Mouse (Mus musculus) heart, embryonic 14.5 days (tissue): ENCODE measurements around the gene Stx1a. TPM values are rescaled to one million over a fixed set of nuclear protein-coding genes. Genes with fewer than 3 reads are reported as not detected.

Experiments
- ATAC-seq: fragments of 200-750 bp; cut with Nextera tagmentation; 2 replicates; pipeline ENCODE4 v1.8.0; 2017; ENCODE audit warnings: low read depth, moderate TSS enrichment; ENCODE audit not compliant: insufficient number of reproducible peaks, insufficient read depth, low FRiP score
- H3K27ac ChIP-seq, 2 experiments: fragments of 200-500 bp in 1 of 2; fragments of 300-500 bp in 1 of 2; sonication (generic) in 1 of 2; replicated peaks in 1 of 2; 2 replicates each; pipeline ENCODE4 v1.5.1; 2012 to 2014; ENCODE audit warnings: low read depth in 2 of 2, low read length in 2 of 2, control low read depth in 1 of 2, mild to moderate bottlenecking in 1 of 2, mixed read lengths in 1 of 2; ENCODE audit not compliant: control insufficient read depth in 1 of 2, insufficient read depth in 1 of 2
- H3K27me3 ChIP-seq: fragments of 300-500 bp; sonication (generic); 2 replicates; pipeline ENCODE4 v1.6.1; 2014; ENCODE audit warnings: mild to moderate bottlenecking, low read length, control low read depth; ENCODE audit not compliant: control insufficient read depth, insufficient read depth
- H3K36me3 ChIP-seq: fragments of 300-500 bp; sonication (generic); 2 replicates; pipeline ENCODE4 v1.6.1; 2014; ENCODE audit warnings: mild to moderate bottlenecking, control low read depth, low read length, mixed read lengths; ENCODE audit not compliant: control insufficient read depth, insufficient read depth
- H3K4me1 ChIP-seq, 2 experiments: fragments of 200-500 bp in 1 of 2; fragments of 300-500 bp in 1 of 2; sonication (generic) in 1 of 2; 2 replicates each; pipeline ENCODE4 v1.6.1; 2012 to 2014; ENCODE audit warnings: low read length in 2 of 2, control low read depth in 1 of 2, mixed read lengths in 1 of 2; ENCODE audit not compliant: control insufficient read depth in 2 of 2, insufficient read depth in 2 of 2
- H3K4me2 ChIP-seq: fragments of 300-500 bp; sonication (generic); 2 replicates; pipeline ENCODE4 v1.6.1; 2014; ENCODE audit warnings: mild to moderate bottlenecking, low read length
- H3K4me3 ChIP-seq, 2 experiments: fragments of 200-500 bp in 1 of 2; fragments of 300-500 bp in 1 of 2; sonication (generic) in 1 of 2; 2 replicates each; pipeline ENCODE4 v1.5.1; 2012 to 2014; ENCODE audit warnings: low read length in 2 of 2, mild to moderate bottlenecking in 2 of 2, control low read depth in 1 of 2, low read depth in 1 of 2, moderate library complexity in 1 of 2; ENCODE audit not compliant: control insufficient read depth in 1 of 2, insufficient read depth in 1 of 2
- H3K9ac ChIP-seq: fragments of 300-500 bp; sonication (generic); 2 replicates; pipeline ENCODE4 v1.6.1; 2014; ENCODE audit warnings: mild to moderate bottlenecking, low read length
- H3K9me3 ChIP-seq: fragments of 300-500 bp; sonication (generic); 2 replicates; pipeline ENCODE4 v1.6.1; 2016; ENCODE audit warnings: low read length, control low read depth; ENCODE audit not compliant: control insufficient read depth
- WGBS: fragments of 180-500 bp; shearing (Covaris S2); extraction: QIAGEN DNeasy Blood & Tissue Kit; methylation state at CpG from one replicate; pipeline ENCODE4 v1.1.7; 2014; 5-methylcytosine and 5-hydroxymethylcytosine counted together
- polyA plus RNA-seq: library from polyadenylated mRNA; unstranded; fragments of >200 nt; fragmentation: Nextera tagmentation; extraction: Ambion mirVana; gene quantifications from 2 replicates; pipeline ENCODE4 v1.2.1, GENCODE M21; 2014

Gene Stx1a
- polyA plus RNA-seq, 1 experiment from 2014 or later = 6.4 TPM

DNA sequence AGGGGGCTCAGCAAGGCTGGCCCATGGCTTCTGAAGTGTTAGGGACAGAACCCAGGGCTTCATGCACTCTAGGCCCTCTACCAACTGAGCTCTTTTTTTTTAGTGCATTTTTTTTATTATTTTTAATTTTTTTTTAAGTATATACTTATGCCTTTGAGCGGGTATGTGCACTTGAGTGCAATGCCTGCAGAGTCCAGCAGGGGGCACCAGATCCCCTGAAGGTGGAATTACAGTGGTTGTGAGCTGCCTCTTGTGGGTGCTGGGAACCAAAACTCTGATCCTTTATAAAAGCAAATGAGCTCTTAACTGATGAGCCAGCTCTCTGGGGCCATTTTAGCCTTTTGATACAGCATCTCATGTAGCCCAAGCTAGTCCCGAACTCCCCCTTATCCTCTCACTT is 11.3 kb downstream of the Stx1a start:
- WGBS = 93% methylated on average over 2 of the region's 2 CpGs
- Histone ChIP-seq H3K27me3 (no peaks in the 10 kb centered on the region), H3K4me1 (0 out of 4 replicates have a peak, but pooled peaks cover 0 to under 1% of the 10 kb centered on the region in 2 experiments), H3K27ac (no peak overlapping the region), H3K36me3 (peaks cover 24% of the 10 kb centered on the region), H3K4me2 (no peak overlapping the region), H3K9me3 (peaks cover 3% of the 10 kb centered on the region; the same call in 1 of the 2 replicates), H3K4me3 (no peak overlapping the region), H3K9ac (no peak overlapping the region)
- no peak for ATAC-seq

- peaks cover 3% of the 10 kb centered on the region; the same call in 1 of the 2 replicates for H3K9me3 ChIP-seq
- no peak overlapping the region for H3K9ac ChIP-seq
- ATAC-seq = no peak
- H3K4me1 ChIP-seq = peaks cover 9 to 10% of the 10 kb centered on the region in 2 experiments
- H3K4me2 ChIP-seq = no peak overlapping the region
- peaks cover 24% of the 10 kb centered on the region for H3K36me3 ChIP-seq
- 53% methylated on average over 18 of the region's 18 CpGs for WGBS
- H3K4me3 ChIP-seq = no peak overlapping the region
- H3K27me3 ChIP-seq = no peaks in the 10 kb centered on the region
- H3K27ac ChIP-seq = no peak overlapping the region
These were observed 12.5 kb downstream of the Stx1a start for GRCm38 (mm10) chr5:135035608-135036359.

GRCm38 (mm10) chr5:135037946-135038345 is 14.7 kb downstream of the Stx1a start:
- Histone ChIP-seq H3K27me3 (no peaks in the 10 kb centered on the region), H3K9ac (no peak overlapping the region), H3K4me3 (no peak overlapping the region), H3K4me2 (no peak overlapping the region), H3K36me3 (peaks cover 30% of the 10 kb centered on the region), H3K9me3 (peaks cover 3% of the 10 kb centered on the region; the same call in 1 of the 2 replicates), H3K4me1 (peaks cover 11 to 12% of the 10 kb centered on the region in 2 experiments), H3K27ac (no peak overlapping the region)
- ATAC-seq = no peak
- 78% methylated on average over 3 of the region's 3 CpGs for WGBS

GRCm38 (mm10) chr5:135039541-135039940 is 16.3 kb downstream of the Stx1a start:
- ATAC-seq = no peak
- H3K27me3 ChIP-seq = no peaks in the 10 kb centered on the region
- H3K36me3 ChIP-seq = peaks cover 37% of the 10 kb centered on the region
- peaks cover 3% of the 10 kb centered on the region; the same call in 1 of the 2 replicates for H3K9me3 ChIP-seq
- no peak overlapping the region for H3K4me3 ChIP-seq
- no peak overlapping the region for H3K4me2 ChIP-seq
- peaks cover 11 to 12% of the 10 kb centered on the region in 2 experiments for H3K4me1 ChIP-seq
- 77% methylated on average over 9 of the region's 9 CpGs for WGBS
- H3K27ac ChIP-seq = no peak overlapping the region
- no peak overlapping the region for H3K9ac ChIP-seq

GRCm38 (mm10) chr5:135040059-135040458 is 16.8 kb downstream of the Stx1a start:
- no peak overlapping the region for H3K4me3 ChIP-seq
- H3K27ac ChIP-seq = 0 out of 4 replicates have a peak overlapping the region, but pooled peaks of 1 of the 2 experiments have one; percentile 14
- no peaks in the 10 kb centered on the region for H3K27me3 ChIP-seq
- no peaks in the 10 kb centered on the region for H3K9me3 ChIP-seq
- peak overlapping the region; percentile 34 for H3K9ac ChIP-seq
- 29% methylated on average over 6 of the region's 6 CpGs for WGBS
- no peak overlapping the region for H3K4me2 ChIP-seq
- H3K36me3 ChIP-seq = peaks cover 42% of the 10 kb centered on the region
- H3K4me1 ChIP-seq = peaks cover 11 to 12% of the 10 kb centered on the region in 2 experiments
- ATAC-seq = no peak

DNA sequence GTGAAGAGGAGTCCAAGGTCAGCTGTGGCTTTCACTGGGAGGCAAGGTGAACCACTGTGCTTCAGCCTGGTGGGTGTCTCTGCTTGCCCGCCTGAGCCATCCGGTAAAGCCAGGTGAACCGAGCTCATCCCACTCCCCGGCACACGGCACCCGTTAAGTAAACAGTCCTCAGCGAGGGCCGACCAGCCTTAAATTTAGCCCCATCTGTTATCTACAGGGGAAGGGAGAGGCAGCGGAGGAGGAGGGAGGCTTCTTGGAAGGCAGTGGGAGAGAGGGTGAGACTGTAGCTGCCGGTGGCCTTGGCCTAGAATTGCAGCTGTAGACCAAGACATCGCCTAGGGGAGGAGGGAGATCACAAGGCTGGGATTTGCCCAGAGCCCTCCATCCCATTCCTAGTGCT is 17.5 kb downstream of the Stx1a start:
- Histone ChIP-seq H3K36me3 (peaks cover 49% of the 10 kb centered on the region), H3K9me3 (no peaks in the 10 kb centered on the region), H3K4me1 (peaks cover 11 to 12% of the 10 kb centered on the region in 2 experiments), H3K9ac (peak overlapping the region; percentile 34; the same call in 1 of the 2 replicates), H3K4me3 (no peak overlapping the region), H3K4me2 (no peak overlapping the region), H3K27ac (0 out of 4 replicates have a peak overlapping the region, but pooled peaks of 1 of the 2 experiments have one; percentile 14), H3K27me3 (no peaks in the 10 kb centered on the region)
- 41% methylated on average over 11 of the region's 11 CpGs for WGBS
- no peak for ATAC-seq

- Histone ChIP-seq H3K4me2 (no peak overlapping the region), H3K9me3 (no peaks in the 10 kb centered on the region), H3K4me1 (peaks cover 11 to 12% of the 10 kb centered on the region in 2 experiments), H3K27ac (no peak overlapping the region), H3K27me3 (no peaks in the 10 kb centered on the region), H3K4me3 (no peak overlapping the region), H3K9ac (no peak overlapping the region), H3K36me3 (peaks cover 57% of the 10 kb centered on the region)
- 47% methylated on average over 21 of the region's 21 CpGs for WGBS
- ATAC-seq = no peak
These were observed 19.0 kb downstream of the Stx1a start for GRCm38 (mm10) chr5:135042105-135042788.
